Mouse (Mus musculus) central nervous system, embryonic 11.5 days (tissue): ENCODE results near the gene Tm9sf1. TPM values are rescaled to one million over a fixed set of nuclear protein-coding genes. Genes with fewer than 3 reads are reported as not detected.

Source experiments
- polyA plus RNA-seq: library from polyadenylated mRNA; depleted of rRNA; stranded (reverse); fragments of >200 nt; gene quantifications from 2 replicates; pipeline ENCODE4 v1.2.3, GENCODE M21; 2012; rRNA removed

Tm9sf1 gene
- polyA plus RNA-seq, result 52.0 and 59.3 TPM in 2 replicates

GRCm38 (mm10) chr14:55643060-55643907 is at the start of gene Tm9sf1:
Gene Tm9sf1 (minus strand): TSS chr14:55643806.

GRCm38 (mm10) chr14:55681160-55682117 is 37.8 kb upstream of the Tm9sf1 start, which contains the start of gene Tinf2:
Gene Tinf2 (minus strand): TSS chr14:55681820.

GRCm38 (mm10) chr14:55671833-55672740 is 28.5 kb upstream of the Tm9sf1 start, which contains the start of the genes Gmpr2 and Nedd8:
Gene Gmpr2 (plus strand): TSS chr14:55671941.
Gene Nedd8 (minus strand): TSS chr14:55672124.

GRCm38 (mm10) chr14:55659960-55660573 is 16.5 kb upstream of the Tm9sf1 start, which contains the start of gene Mdp1:
Gene Mdp1 (minus strand): TSS chr14:55660508.

GRCm38 (mm10) chr14:55649884-55650283 is 6.3 kb upstream of the Tm9sf1 start, which contains the start of gene Tssk4:
Gene Tssk4 (plus strand): TSS chr14:55650184.

GRCm38 (mm10) chr14:55637795-55638194 is 5.8 kb downstream of the Tm9sf1 start, which contains the start of gene Gm49378:
Gene Gm49378 (minus strand): TSS chr14:55637895.

GRCm38 (mm10) chr14:55635523-55636007 is 8.0 kb downstream of the Tm9sf1 start, which contains the start of gene Ipo4:
Gene Ipo4 (minus strand): TSS chr14:55635957.

GRCm38 (mm10) chr14:55617822-55618221 is 25.8 kb downstream of the Tm9sf1 start, which contains the start of gene Rec8:
Gene Rec8 (plus strand): TSS chr14:55618037.

GRCm38 (mm10) chr14:55603271-55603632 is 40.4 kb downstream of the Tm9sf1 start, which contains the start of gene Irf9:
Gene Irf9 (plus strand): TSS chr14:55603571.

GRCm38 (mm10) chr14:55591331-55591891 is 52.2 kb downstream of the Tm9sf1 start, which contains the start of gene Rnf31:
Gene Rnf31 (plus strand): TSS chr14:55591708.

GRCm38 (mm10) chr14:55590748-55591330 is 52.8 kb downstream of the Tm9sf1 start, which contains the start of gene Psme2:
Gene Psme2 (minus strand): TSS chr14:55591113.

Other genes with a start within 250 kb of the Tm9sf1 start
- gene Dhrs4, start 165.0 kb downstream of the Tm9sf1 start, polyA plus RNA-seq, result 48.2 and 49.4 TPM in 2 replicates
- 55.6 and 61.7 TPM in 2 replicates for gene Carmil3, start 153.2 kb downstream of the Tm9sf1 start, polyA plus RNA-seq
- gene Cpne6, start 133.4 kb downstream of the Tm9sf1 start, polyA plus RNA-seq, result 0.79 and 1.2 TPM in 2 replicates
- 0.09 and 0.11 TPM in 2 replicates for gene Nrl, start 118.8 kb downstream of the Tm9sf1 start, polyA plus RNA-seq
- gene Pck2, start 103.5 kb downstream of the Tm9sf1 start, polyA plus RNA-seq, result 17.8 and 25.7 TPM in 2 replicates
- 63.0 and 75.5 TPM in 2 replicates for gene Dcaf11, start 83.8 kb downstream of the Tm9sf1 start, polyA plus RNA-seq
- 0.18 and 0.30 TPM in 2 replicates for gene A730061H03Rik, start 83.4 kb downstream of the Tm9sf1 start, polyA plus RNA-seq
- gene Fitm1, start 68.2 kb downstream of the Tm9sf1 start, polyA plus RNA-seq, result 1.3 and 8.1 TPM in 2 replicates
- gene Psme1, start 65.7 kb downstream of the Tm9sf1 start, polyA plus RNA-seq, result 75.5 and 136 TPM in 2 replicates
- 7.7 TPM in 2 replicates for gene Emc9, start 58.5 kb downstream of the Tm9sf1 start, polyA plus RNA-seq
- gene Psme2, start 52.7 kb downstream of the Tm9sf1 start, polyA plus RNA-seq, result 72.7 and 98.9 TPM in 2 replicates
- 22.3 and 22.4 TPM in 2 replicates for gene Rnf31, start 52.1 kb downstream of the Tm9sf1 start, polyA plus RNA-seq
- 19.0 and 20.1 TPM in 2 replicates for gene Irf9, start 40.2 kb downstream of the Tm9sf1 start, polyA plus RNA-seq
- 17.0 and 19.2 TPM in 2 replicates for gene Rec8, start 25.8 kb downstream of the Tm9sf1 start, polyA plus RNA-seq
- 119 and 120 TPM in 2 replicates for gene Ipo4, start 7.8 kb downstream of the Tm9sf1 start, polyA plus RNA-seq
- gene Gm49378, start 5.9 kb downstream of the Tm9sf1 start, polyA plus RNA-seq, result 3.4 and 4.1 TPM in 2 replicates
- 2.4 TPM in 2 replicates for gene Tssk4, start 6.4 kb upstream of the Tm9sf1 start, polyA plus RNA-seq
- 54.9 and 66.5 TPM in 2 replicates for gene Mdp1, start 16.7 kb upstream of the Tm9sf1 start, polyA plus RNA-seq
- gene Gmpr2, start 28.1 kb upstream of the Tm9sf1 start, polyA plus RNA-seq, result 40.5 and 45.5 TPM in 2 replicates
- 438 and 468 TPM in 2 replicates for gene Nedd8, start 28.3 kb upstream of the Tm9sf1 start, polyA plus RNA-seq
- 48.1 and 69.4 TPM in 2 replicates for gene Tinf2, start 38.0 kb upstream of the Tm9sf1 start, polyA plus RNA-seq
- gene Tgm1, start 70.1 kb upstream of the Tm9sf1 start, polyA plus RNA-seq, result 0.82 and 0.91 TPM in 2 replicates
- gene Rabggta, start 78.5 kb upstream of the Tm9sf1 start, polyA plus RNA-seq, result 27.0 and 29.8 TPM in 2 replicates
- gene Dhrs1, start 101.9 kb upstream of the Tm9sf1 start, polyA plus RNA-seq, result 64.8 and 70.9 TPM in 2 replicates
- gene Nop9, start 101.9 kb upstream of the Tm9sf1 start, polyA plus RNA-seq, result 24.1 and 26.2 TPM in 2 replicates
- 1.9 and 2.2 TPM in 2 replicates for gene Cideb, start 114.7 kb upstream of the Tm9sf1 start, polyA plus RNA-seq
- 0.31 and 0.32 TPM in 2 replicates for gene Ltb4r2, start 117.6 kb upstream of the Tm9sf1 start, polyA plus RNA-seq
- gene Ltb4r1, start 122.2 kb upstream of the Tm9sf1 start, polyA plus RNA-seq, result 0.43 and 0.58 TPM in 2 replicates
- 3.7 and 15.6 TPM in 2 replicates for gene Adcy4, start 140.3 kb upstream of the Tm9sf1 start, polyA plus RNA-seq
- gene Ripk3, start 145.1 kb upstream of the Tm9sf1 start, polyA plus RNA-seq, result 7.1 and 18.8 TPM in 2 replicates
- 43.3 and 96.2 TPM in 2 replicates for gene Nfatc4, start 179.3 kb upstream of the Tm9sf1 start, polyA plus RNA-seq
- 29.2 and 33.9 TPM in 2 replicates for gene Nynrin, start 210.2 kb upstream of the Tm9sf1 start, polyA plus RNA-seq
- 0.58 and 0.65 TPM in 2 replicates for gene Cbln3, start 240.6 kb upstream of the Tm9sf1 start, polyA plus RNA-seq
- 22.6 and 26.6 TPM in 2 replicates for gene Khnyn, start 241.1 kb upstream of the Tm9sf1 start, polyA plus RNA-seq